Mouse (Mus musculus): ENCODE data around the gene Slc38a6. TPM values are rescaled to one million over a fixed set of nuclear protein-coding genes. Genes with fewer than 3 reads are reported as not detected.
A peak's percentile ranks its signal among the peaks of the same experiment; 100 is the strongest.

Slc38a6 gene
- total RNA-seq, 4 experiments from 2014 or later: 7.5 to 16.0 (median 12.6) TPM

- no peak for DNase-seq
Observed at GRCm38 (mm10) chr12:73324180-73324586, 37.6 kb downstream of the Slc38a6 start.

DNA sequence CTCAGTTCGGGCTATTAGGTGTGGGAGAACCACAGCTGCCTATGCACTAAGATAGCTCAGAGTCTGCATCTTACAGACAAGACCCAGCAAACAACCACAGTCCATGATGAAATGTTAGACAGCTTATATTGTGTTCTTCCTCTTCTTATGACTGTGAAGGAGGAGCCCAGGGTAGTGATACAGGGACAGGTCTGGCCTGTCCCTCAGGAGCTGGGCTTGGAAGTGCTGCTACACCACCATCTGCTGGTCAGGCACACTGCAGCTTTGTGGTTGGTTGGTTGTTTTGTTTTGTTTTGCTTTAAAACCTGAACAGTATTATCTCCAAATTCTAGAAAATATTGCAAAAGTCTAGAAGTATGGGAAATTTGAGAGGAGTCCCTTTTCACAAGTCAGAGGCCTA, 38.2 kb downstream of the Slc38a6 start:
- no peak for DNase-seq

DNA sequence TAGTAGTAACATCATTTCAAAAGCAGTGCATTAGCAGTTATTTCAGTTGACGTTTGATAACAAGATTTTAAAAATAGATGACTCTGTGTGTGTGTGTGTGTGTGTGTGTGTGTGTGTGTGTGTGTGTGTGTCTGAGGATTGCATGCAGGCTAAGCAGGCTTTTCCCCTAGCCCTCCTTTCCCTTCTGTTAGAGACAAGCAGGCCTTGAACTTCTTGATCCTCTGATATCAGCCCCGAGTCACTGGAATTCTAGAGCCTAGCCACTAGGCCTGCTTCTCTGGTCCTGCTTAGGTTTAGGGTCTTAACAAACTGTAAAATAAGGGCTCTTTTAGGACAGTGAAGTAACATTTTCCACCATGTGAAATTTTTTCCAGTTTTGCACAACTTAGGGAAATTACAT, 38.6 kb downstream of the Slc38a6 start:
- no peak for DNase-seq

DNA sequence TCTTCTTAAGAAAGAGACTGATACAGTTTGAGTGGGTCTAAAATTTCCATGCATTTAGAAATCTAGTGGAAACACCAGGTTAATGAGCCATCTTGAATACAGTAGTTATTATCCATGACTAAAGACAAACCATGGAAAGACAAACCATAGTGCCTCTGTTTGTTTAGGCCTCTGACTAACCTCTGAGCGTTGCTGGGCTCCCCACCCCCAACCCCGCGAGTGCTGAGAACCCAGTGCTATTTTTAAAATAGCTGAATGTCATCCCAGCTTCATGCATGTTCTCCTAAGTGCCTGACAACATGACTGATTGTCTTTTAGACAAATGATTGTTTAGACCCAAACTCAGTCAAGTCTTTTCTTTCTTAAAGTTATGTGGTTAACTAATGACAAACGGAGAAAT, 39.0 kb downstream of the Slc38a6 start:
- no peak for DNase-seq

DNA sequence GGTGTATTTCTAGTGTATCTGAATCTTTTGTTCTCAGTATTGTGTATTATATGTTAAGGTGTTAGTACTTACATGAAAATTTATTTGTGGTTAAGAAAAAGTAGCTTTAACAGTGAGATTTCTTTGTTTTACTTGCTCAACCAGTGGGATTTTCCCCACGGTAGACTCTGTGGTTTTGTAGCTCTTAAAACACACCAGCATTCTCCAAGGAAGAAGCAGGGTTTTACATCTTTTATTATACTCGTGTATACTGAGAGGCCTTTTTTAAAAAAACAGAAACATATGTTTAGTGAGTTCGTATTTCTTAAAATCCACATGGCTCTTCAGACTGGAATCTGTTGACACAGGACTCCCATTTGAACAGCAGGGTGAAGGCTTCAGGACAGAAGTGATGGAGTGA, 40.8 kb downstream of the Slc38a6 start:
- DNase-seq: no peak

DNA sequence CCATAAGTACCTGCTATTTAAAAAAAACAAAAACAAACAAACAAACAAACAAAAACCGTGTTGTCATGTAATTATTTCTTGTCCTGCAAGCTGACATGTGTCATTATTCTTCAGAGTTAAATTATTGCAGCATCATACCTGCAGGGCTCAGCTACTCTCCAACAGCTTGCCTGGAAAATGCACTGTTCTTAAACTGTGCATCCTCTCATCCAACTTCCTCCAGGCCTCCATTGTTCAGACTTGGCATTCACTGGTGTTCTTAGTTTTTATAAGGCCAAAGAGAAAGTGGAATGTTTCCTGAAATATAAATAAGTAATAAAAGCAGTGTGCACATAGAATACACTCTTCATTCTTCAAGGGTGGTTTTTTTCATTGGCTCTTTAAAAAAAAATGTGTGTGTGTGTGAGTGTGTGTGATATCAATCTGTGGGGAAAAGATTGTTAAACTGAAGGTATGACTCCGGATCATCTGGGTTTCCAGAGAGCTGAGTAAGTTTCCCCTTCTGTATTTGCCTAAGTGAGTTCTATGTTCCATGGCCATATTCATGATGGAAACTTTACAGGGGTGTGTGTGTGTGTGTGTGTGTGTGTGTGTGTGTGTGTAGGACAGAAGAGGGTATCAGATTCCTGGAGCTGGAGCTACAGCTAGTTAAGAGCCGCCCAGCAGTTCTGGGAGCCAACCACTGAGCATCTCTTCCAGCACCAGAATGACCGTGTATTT, 42.0 kb downstream of the Slc38a6 start:
- no peak for DNase-seq

DNA sequence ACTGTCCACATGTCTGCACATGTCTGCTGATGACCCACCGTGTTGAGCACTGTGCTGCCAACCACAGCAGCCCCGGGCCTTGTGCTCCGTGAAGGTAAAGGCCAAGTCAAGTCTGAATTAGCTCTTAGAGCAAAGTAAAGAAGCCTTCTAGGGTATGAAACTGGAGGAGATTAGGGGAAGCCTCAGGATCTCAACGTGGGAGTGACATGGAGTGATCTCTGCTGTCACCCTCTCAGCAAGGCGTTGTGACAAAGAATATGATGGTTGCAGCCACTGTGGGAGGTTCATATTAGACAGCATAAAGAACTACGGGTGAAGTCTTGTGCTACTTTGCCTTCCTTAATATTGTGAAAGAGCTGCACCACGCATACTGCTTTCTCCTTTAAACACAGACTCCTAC, 43.7 kb downstream of the Slc38a6 start:
- no peak for DNase-seq

DNA sequence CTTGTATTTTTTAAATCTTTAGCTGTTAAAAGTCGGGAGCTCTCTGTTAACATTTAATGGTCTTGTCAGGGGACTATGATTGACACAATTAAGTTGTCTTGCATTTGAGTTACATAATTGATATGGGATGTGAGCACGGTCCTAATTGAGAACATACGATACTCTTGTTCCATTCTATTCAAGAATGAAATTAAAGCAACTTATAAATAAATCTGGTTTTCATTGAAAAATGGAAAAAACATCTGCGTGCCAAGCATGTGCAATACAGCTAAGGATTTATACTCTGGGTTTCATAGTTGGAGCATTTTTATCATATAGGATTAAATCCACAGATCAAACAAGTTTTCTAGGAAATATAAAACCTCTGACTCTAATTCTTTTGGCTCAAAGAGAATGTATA, 46.1 kb downstream of the Slc38a6 start:
- no peak for DNase-seq

- no peak for DNase-seq
Observed at GRCm38 (mm10) chr12:73334051-73334551, 47.5 kb downstream of the Slc38a6 start.

DNA sequence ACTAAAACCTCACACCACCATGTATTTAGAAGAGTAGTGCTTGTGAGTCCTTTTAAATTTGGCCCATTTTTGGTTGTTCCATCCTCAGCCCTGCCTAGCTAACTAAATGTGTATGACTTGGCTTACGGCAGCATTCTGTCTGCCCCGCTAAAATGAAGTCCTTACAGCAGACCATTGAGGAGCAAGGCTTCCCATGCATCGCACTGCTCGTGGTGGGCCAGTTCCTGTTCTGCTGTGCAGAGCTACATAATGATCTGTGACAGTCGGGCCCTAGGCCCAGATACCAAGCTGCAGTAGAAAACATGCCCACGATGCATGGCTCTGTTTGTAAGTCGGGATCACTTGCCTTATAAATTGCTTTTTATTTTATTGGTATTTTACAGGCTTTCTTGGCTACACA, 50.5 kb downstream of the Slc38a6 start:
- no peak for DNase-seq

DNA sequence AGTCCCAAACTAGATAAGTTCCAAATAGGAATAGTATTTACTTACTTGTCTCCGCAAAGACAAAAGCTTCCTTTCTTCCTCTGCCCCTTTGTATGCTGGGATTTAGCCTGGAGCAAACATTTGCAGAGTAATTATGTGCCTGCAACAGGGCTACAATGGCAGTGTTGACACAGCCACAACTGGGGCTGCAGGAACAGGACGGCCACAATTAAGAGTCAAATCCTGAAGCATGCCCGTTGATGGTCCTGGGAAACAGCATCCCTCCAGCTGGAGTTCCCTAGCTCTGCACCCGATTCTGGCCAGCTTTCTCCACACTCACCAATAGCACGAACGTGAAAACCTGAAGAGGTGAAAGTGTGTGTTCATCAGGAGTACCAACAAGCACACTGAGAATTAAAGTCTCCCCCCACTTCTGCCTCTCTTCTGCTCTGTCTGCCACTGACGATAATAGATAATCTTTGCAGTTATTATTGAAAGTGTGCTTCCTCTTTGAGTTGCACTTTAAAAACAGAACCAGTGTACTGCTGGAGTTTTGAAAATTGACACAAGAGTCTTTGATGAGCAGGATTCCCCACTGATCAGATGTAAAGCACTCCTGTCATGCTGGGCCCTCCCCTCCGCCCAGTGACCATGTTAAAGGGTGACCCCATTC, 54.2 kb downstream of the Slc38a6 start:
- DNase-seq: no peak

DNA sequence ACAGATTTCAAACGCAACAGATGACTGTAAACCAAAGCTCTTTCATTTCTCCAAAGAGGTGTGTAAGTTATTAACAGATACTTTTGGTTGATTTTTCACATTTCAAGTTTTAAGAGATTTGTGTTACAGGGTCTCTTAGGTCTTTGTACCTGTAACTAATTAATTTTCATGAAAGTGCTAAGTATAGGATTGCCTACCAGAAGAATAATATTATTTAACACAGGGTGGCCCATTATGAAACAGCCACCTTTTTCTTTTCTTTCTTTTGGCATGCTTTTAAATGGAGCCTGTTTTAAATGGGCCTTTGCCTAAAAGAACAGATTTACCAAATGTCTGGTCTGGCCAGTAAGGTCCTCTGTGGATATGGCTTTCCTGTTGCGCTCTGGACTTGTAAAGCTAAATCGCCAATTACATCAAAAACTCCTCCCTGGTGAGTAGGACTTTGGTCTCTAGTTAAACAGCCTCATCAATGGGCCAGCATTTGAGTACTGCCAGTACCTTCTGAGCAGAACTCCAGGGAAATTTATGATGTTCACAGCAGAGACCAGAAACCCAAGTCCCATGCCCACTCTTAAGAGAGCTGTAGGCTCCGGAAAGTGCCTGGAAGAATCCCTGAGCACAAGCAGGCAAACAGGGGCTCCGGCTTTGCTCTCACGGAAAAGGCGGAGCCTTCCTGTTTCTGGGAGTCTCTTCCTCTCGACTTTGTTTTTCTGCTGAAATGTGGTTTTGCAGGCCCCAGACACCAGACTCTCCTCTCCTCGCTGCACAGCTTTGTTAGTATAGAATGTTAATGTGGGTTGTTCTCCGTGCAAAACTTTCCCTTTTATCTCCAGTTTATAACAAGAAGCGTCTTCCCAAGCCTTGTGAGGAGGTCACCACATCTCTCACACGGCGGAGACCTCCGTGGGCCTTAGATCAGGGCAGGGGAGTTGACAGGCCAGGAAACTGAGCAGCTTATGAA, 55.4 kb downstream of the Slc38a6 start:
- no peak for DNase-seq

DNA sequence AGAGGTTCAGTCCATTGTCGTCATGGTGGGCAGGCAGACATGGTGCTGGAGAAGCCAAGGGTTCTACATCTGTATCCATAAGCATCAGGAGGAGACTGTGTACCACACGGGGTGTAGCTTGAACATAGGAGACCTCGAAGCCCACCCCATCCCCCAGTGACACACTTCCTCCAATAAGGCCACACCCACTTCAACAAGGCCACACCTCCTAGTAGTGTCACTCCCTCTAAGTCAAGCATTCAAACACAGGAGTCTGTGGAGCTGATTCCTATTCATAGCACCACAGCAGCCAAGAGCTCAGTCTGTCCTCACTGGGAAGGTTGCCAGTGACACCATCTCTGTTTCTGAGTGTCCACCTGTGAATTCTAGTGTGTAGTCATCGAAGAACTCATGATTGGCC, 57.7 kb downstream of the Slc38a6 start:
- no peak for DNase-seq

- DNase-seq: no peak
Observed at GRCm38 (mm10) chr12:73345157-73345556, 58.6 kb downstream of the Slc38a6 start.

GRCm38 (mm10) chr12:73347202-73347601, 60.6 kb downstream of the Slc38a6 start:
- DNase-seq: no peak

GRCm38 (mm10) chr12:73350466-73350865, 63.9 kb downstream of the Slc38a6 start:
- DNase-seq: no peak

GRCm38 (mm10) chr12:73350982-73351381, 64.4 kb downstream of the Slc38a6 start:
- no peak for DNase-seq

GRCm38 (mm10) chr12:73351746-73352145, 65.2 kb downstream of the Slc38a6 start:
- DNase-seq: no peak

GRCm38 (mm10) chr12:73353362-73353761, 66.8 kb downstream of the Slc38a6 start:
- DNase-seq: peak; percentile 25

GRCm38 (mm10) chr12:73354521-73354920, 67.9 kb downstream of the Slc38a6 start:
- no peak for DNase-seq

GRCm38 (mm10) chr12:73355084-73355775, 68.7 kb downstream of the Slc38a6 start:
- no peak for DNase-seq

GRCm38 (mm10) chr12:73356696-73357095, 70.1 kb downstream of the Slc38a6 start:
- no peak for DNase-seq
